In genomic region chr10:13834056-13834455, GRCm38 (mm10) we compare ENCODE assay signal across 21 mouse cellular contexts. TPM values are rescaled to one million over a fixed set of nuclear protein-coding genes. Genes with fewer than 3 reads are reported as not detected.
A peak's percentile ranks its signal among the peaks of the same experiment; 100 is the strongest.
DNase-seq lines count a peak whose midpoint lies in the region; ATAC-seq and TF ChIP-seq lines count a peak whose summit lies in the region.
"Had no signal": no experiment of that assay in that cellular context is flagged by ENCODE, and none has a peak within 500 bp of the region (broad histone marks: within the 10 kb centered on the region; RNA-seq: fewer than 3 reads in every experiment).

No protein-coding gene starts in this region.

- no peak overlapping the region for H3K27ac ChIP-seq in forebrain, postnatal 0 days (ENCODE audit: low read depth, low read length)
- H3K27ac ChIP-seq in forebrain, embryonic 15.5 days (replicated peaks), result no peak overlapping the region
- H3K27ac ChIP-seq in kidney, postnatal 0 days, result no peak overlapping the region
- H3K27ac ChIP-seq: forebrain, embryonic 13.5 days; hindbrain, embryonic 13.5 days; limb, embryonic 13.5 days; liver, embryonic 13.5 days; macrophage; neural tube, embryonic 12.5 days; stomach, embryonic 15.5 days had no signal

- TF ChIP-seq CTCF in forebrain, postnatal 0 days (IDR thresholded peaks at IDR 0.05; ENCODE audit: low read depth), result no peak
- TF ChIP-seq CTCF in kidney, postnatal 0 days (IDR thresholded peaks at IDR 0.05; ENCODE audit: low read depth), result no peak
- no peak for TF ChIP-seq CTCF in Patski (IDR thresholded peaks at IDR 0.05)
- TF ChIP-seq CTCF in brain, embryonic 14.5 days (IDR thresholded peaks at IDR 0.05; ENCODE audit: borderline replicate concordance, extremely low read depth, insufficient read depth, insufficient read length), result no peak

- H3K4me3 ChIP-seq in forebrain, postnatal 0 days (ENCODE audit: low read depth, low read length), result no peak overlapping the region
- H3K4me3 ChIP-seq in forebrain, embryonic 15.5 days, result no peak overlapping the region
- H3K4me3 ChIP-seq in kidney, postnatal 0 days (replicated peaks; ENCODE audit: low read depth, low read length), result no peak overlapping the region
- H3K4me3 ChIP-seq: forebrain, embryonic 13.5 days; heart, embryonic 12.5 days; hindbrain, embryonic 13.5 days; limb, embryonic 13.5 days; liver, embryonic 13.5 days; neural tube, embryonic 12.5 days; stomach, embryonic 15.5 days had no signal

- H3K27me3 ChIP-seq in forebrain, postnatal 0 days (ENCODE audit: insufficient read depth, low read length), result no peaks in the 10 kb centered on the region
- no peaks in the 10 kb centered on the region for H3K27me3 ChIP-seq in forebrain, embryonic 15.5 days
- no peaks in the 10 kb centered on the region for H3K27me3 ChIP-seq in kidney, postnatal 0 days (ENCODE audit: insufficient read depth, low read length)
- H3K27me3 ChIP-seq in Patski, result no peaks in the 10 kb centered on the region
- H3K27me3 ChIP-seq: forebrain, embryonic 13.5 days; heart, embryonic 12.5 days; hindbrain, embryonic 13.5 days; limb, embryonic 13.5 days; liver, embryonic 13.5 days; neural tube, embryonic 12.5 days; stomach, embryonic 15.5 days had no signal

- no peak for ATAC-seq in forebrain, postnatal 0 days
- no peak for ATAC-seq in forebrain, embryonic 15.5 days (replicated peaks)
- ATAC-seq in kidney, postnatal 0 days (replicated peaks; ENCODE audit: low FRiP score, low read depth), result no peak
- no peak for ATAC-seq in Patski
- ATAC-seq: forebrain, embryonic 13.5 days; intestine, embryonic 16.5 days had no signal

- H3K4me1 ChIP-seq in forebrain, postnatal 0 days (ENCODE audit: insufficient read depth), result no peaks in the 10 kb centered on the region
- no peaks in the 10 kb centered on the region for H3K4me1 ChIP-seq in forebrain, embryonic 15.5 days
- peaks cover 4% of the 10 kb centered on the region; the same call in 1 of the 2 replicates for H3K4me1 ChIP-seq in kidney, postnatal 0 days (replicated peaks; ENCODE audit: insufficient read depth, low read length)
- H3K4me1 ChIP-seq: forebrain, embryonic 13.5 days; limb, embryonic 13.5 days; liver, embryonic 13.5 days; stomach, embryonic 15.5 days had no signal

- H3K9me3 ChIP-seq in forebrain, postnatal 0 days (ENCODE audit: low read length), result no peaks in the 10 kb centered on the region
- H3K9me3 ChIP-seq in forebrain, embryonic 15.5 days, result no peaks in the 10 kb centered on the region
- H3K9me3 ChIP-seq in kidney, postnatal 0 days (replicated peaks; ENCODE audit: low read length), result no peaks in the 10 kb centered on the region
- H3K9me3 ChIP-seq: forebrain, embryonic 13.5 days; heart, embryonic 12.5 days; hindbrain, embryonic 13.5 days; limb, embryonic 13.5 days; liver, embryonic 13.5 days; neural tube, embryonic 12.5 days; stomach, embryonic 15.5 days had no signal

- CTCF ChIA-PET in Patski (lab: Charles Lee), result interaction anchor here (0.9 kb wide), 1 partner anchor 31 kb away, joined by 3 read pairs; no protein-coding TSS in a partner anchor

- no peak for TF ChIP-seq POLR2A in brain, embryonic 14.5 days (IDR thresholded peaks at IDR 0.05; ENCODE audit: borderline replicate concordance, extremely low read depth, insufficient read depth, insufficient read length, poor library complexity, severe bottlenecking)

- POLR2A ChIA-PET in Patski (lab: Charles Lee), result no interaction called here

- H3K36me3 ChIP-seq in forebrain, postnatal 0 days (ENCODE audit: insufficient read depth), result no peaks in the 10 kb centered on the region
- H3K36me3 ChIP-seq in forebrain, embryonic 15.5 days, result no peaks in the 10 kb centered on the region
- H3K36me3 ChIP-seq in kidney, postnatal 0 days (ENCODE audit: insufficient read depth, low read length), result no peaks in the 10 kb centered on the region
- H3K36me3 ChIP-seq: limb, embryonic 13.5 days; liver, embryonic 13.5 days; neural tube, embryonic 12.5 days; stomach, embryonic 15.5 days had no signal

- WGBS in forebrain, postnatal 0 days, result 55% methylated on average over 7 of the region's 7 CpGs
- 69% methylated on average over 7 of the region's 7 CpGs for WGBS in forebrain, embryonic 15.5 days
- 49% methylated on average over 7 of the region's 7 CpGs for WGBS in kidney, postnatal 0 days

- H3K9ac ChIP-seq in forebrain, postnatal 0 days, result no peak overlapping the region
- no peak overlapping the region for H3K9ac ChIP-seq in forebrain, embryonic 15.5 days (replicated peaks)
- no peak overlapping the region for H3K9ac ChIP-seq in kidney, postnatal 0 days (ENCODE audit: low read depth, low read length)
- H3K9ac ChIP-seq: forebrain, embryonic 13.5 days; heart, embryonic 12.5 days; hindbrain, embryonic 13.5 days; limb, embryonic 13.5 days; liver, embryonic 13.5 days; neural tube, embryonic 12.5 days; stomach, embryonic 15.5 days had no signal

- peak; percentile 18 for DNase-seq in forebrain, postnatal 0 days
- DNase-seq in kidney, postnatal 0 days (ENCODE audit: low spot score), result peak; percentile 26
- DNase-seq in kidney, postnatal 4 days, result no peak
- DNase-seq in Patski (ENCODE audit: low read depth, low spot score), result peak; percentile 10
- DNase-seq in brain, embryonic 14.5 days (ENCODE audit: low read depth), result peak; percentile 24
- DNase-seq in ovary, postnatal 10 days (ENCODE audit: low spot score), result no peak
- DNase-seq: cerebellum, postnatal 36 days; heart, postnatal 14 days; layer of hippocampus, adult 9-11 months; liver, embryonic 13.5 days; thymus, adult 2 months had no signal

- in situ Hi-C loops in Patski (cut with MboI; ENCODE audit: low pct_unique_long_range_greater_than_20kb), result no loop called here

- H3K4me2 ChIP-seq in forebrain, postnatal 0 days (ENCODE audit: low read depth), result no peak overlapping the region
- H3K4me2 ChIP-seq in forebrain, embryonic 15.5 days (replicated peaks), result no peak overlapping the region
- no peak overlapping the region for H3K4me2 ChIP-seq in kidney, postnatal 0 days (ENCODE audit: low read length)
- H3K4me2 ChIP-seq: forebrain, embryonic 13.5 days; heart, embryonic 12.5 days; hindbrain, embryonic 13.5 days; limb, embryonic 13.5 days; liver, embryonic 13.5 days; midbrain, embryonic 11.5 days; neural tube, embryonic 12.5 days; stomach, embryonic 15.5 days had no signal

RNA-seq across cellular contexts. Expression of gene Aig1, which starts 34.7 kb away (rescaled TPM):
- total RNA-seq in forebrain, postnatal 0 days (2014; rRNA removed), result 103 and 129 TPM in 2 replicates
- polyA plus RNA-seq in forebrain, postnatal 0 days (2015; fragmentation: Nextera tagmentation; extraction: Ambion mirVana), result 79.9 and 98.2 TPM in 2 replicates
- 60.3 and 71.5 TPM in 2 replicates for polyA plus RNA-seq in forebrain, embryonic 15.5 days (2015; fragmentation: Nextera tagmentation; extraction: Ambion mirVana)
- 64.1 and 65.7 TPM in 2 replicates for polyA plus RNA-seq in kidney, postnatal 0 days (2015; fragmentation: Nextera tagmentation; extraction: Ambion mirVana)
- polyA plus RNA-seq in Patski (2021), result 17.8 TPM
- polyA plus RNA-seq in brain, embryonic 14.5 days (2012; rRNA removed), result 47.5 and 51.4 TPM in 2 replicates

Comparison
In these comparisons a context has a peak if more than half of its experiments do, and no peak if none do; other contexts are left out.
1. DNase-seq: peak in forebrain, postnatal 0 days (single experiment), kidney, postnatal 0 days (single experiment), Patski (single experiment) and brain, embryonic 14.5 days (single experiment); none in kidney, postnatal 4 days (0 of 2) and ovary, postnatal 10 days (single experiment).